Mouse (Mus musculus) stomach, postnatal 0 days (tissue): ENCODE results near the gene Spg7. TPM values are rescaled to one million over a fixed set of nuclear protein-coding genes. Genes with fewer than 3 reads are reported as not detected.

Source experiments
- ATAC-seq: fragments of 200-750 bp; cut with Nextera tagmentation; 2 replicates; pipeline ENCODE4 v1.8.0; 2017; ENCODE audit not compliant: low FRiP score, low TSS enrichment
- DNase-seq: peaks from one replicate; pipeline ENCODE4 v3.0.0-alpha.2; 2016; ENCODE audit warnings: low spot score
- H3K27ac ChIP-seq: fragments of 300-500 bp; sonication (generic); replicated peaks from 2 replicates; pipeline ENCODE4 v1.5.1; 2014; ENCODE audit warnings: mild to moderate bottlenecking, control low read depth
- H3K27me3 ChIP-seq: fragments of 300-500 bp; sonication (generic); 2 replicates; pipeline ENCODE4 v1.6.1; 2014; ENCODE audit warnings: low read length; ENCODE audit not compliant: control insufficient read depth, insufficient read depth
- H3K36me3 ChIP-seq: fragments of 300-500 bp; sonication (generic); 2 replicates; pipeline ENCODE4 v1.6.1; 2014; ENCODE audit warnings: low read length, mixed read lengths; ENCODE audit not compliant: control insufficient read depth, insufficient read depth
- H3K4me1 ChIP-seq: fragments of 300-500 bp; sonication (generic); replicated peaks from 2 replicates; pipeline ENCODE4 v1.6.1; 2014; ENCODE audit warnings: antibody characterized with exemption; ENCODE audit not compliant: control insufficient read depth, insufficient read depth
- H3K4me2 ChIP-seq: fragments of 300-500 bp; sonication (generic); replicated peaks from 2 replicates; pipeline ENCODE4 v1.6.1; 2014; ENCODE audit warnings: low read depth, mild to moderate bottlenecking, control low read depth, moderate library complexity
- H3K4me3 ChIP-seq: fragments of 300-500 bp; sonication (generic); 2 replicates; pipeline ENCODE4 v1.5.1; 2014; ENCODE audit warnings: low read depth, low read length, control low read depth
- H3K9ac ChIP-seq: fragments of 300-500 bp; sonication (generic); 2 replicates; pipeline ENCODE4 v1.6.1; 2014; ENCODE audit warnings: mild to moderate bottlenecking, low read length, control low read depth, mixed read lengths
- H3K9me3 ChIP-seq: fragments of 300-500 bp; sonication (generic); 2 replicates; pipeline ENCODE4 v1.6.1; 2016; ENCODE audit warnings: low read length; ENCODE audit not compliant: control insufficient read depth
- CTCF ChIP-seq: IDR thresholded peaks from 2 replicates; pipeline ENCODE4 v1.5.1; 2016; ENCODE audit warnings: antibody characterized with exemption, low read depth, mild to moderate bottlenecking, moderate library complexity
- EP300 ChIP-seq: optimal IDR thresholded peaks from 2 replicates; pipeline ENCODE3; 2016; ENCODE audit warnings: antibody characterized with exemption
- WGBS: fragments of 180-500 bp; shearing (Covaris S2); extraction: QIAGEN DNeasy Blood & Tissue Kit; methylation state at CpG from one replicate; pipeline ENCODE4 v1.1.7; 2014; 5-methylcytosine and 5-hydroxymethylcytosine counted together
- polyA plus RNA-seq: library from polyadenylated mRNA; unstranded; fragments of >200 nt; fragmentation: Nextera tagmentation; extraction: Ambion mirVana; gene quantifications from 2 replicates; pipeline ENCODE4 v1.2.1, GENCODE M21; 2015

Spg7 gene
- polyA plus RNA-seq, 1 experiment from 2014 or later: 29.6 TPM

DNA sequence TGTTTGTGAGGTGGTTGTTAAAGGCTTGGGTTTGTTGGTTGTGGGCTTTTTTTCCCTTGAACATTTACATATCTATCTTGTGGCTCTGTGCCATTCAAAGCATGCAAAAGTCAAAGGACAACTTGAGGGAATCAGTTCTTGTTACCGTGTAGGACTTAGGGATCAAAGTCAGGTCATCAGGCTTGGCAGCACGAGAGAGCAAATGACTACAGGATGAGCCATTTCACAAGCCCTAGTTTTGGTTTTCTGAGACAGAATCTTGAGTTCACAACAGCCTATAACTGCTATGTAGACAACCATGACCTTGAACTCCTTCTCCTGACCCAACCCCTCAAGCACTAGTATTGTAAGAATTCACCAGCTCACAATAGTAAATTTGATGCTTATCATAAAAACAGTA, 24.4 kb upstream of the Spg7 start:
- H3K27ac ChIP-seq: no peak overlapping the region
- H3K4me1 ChIP-seq: peaks cover 6% of the 10 kb centered on the region; the same call in 1 of the 2 replicates
- DNase-seq (no peak), ATAC-seq (no peak)
- no peaks in the 10 kb centered on the region for H3K27me3 ChIP-seq
- H3K4me2 ChIP-seq: no peak overlapping the region
- no peak overlapping the region for H3K9ac ChIP-seq
- H3K9me3 ChIP-seq: no peaks in the 10 kb centered on the region
- TF ChIP-seq CTCF (no peak), EP300 (no peak)
- WGBS: 19% methylated on average over 2 of the region's 2 CpGs
- H3K4me3 ChIP-seq: no peak overlapping the region
- no peaks in the 10 kb centered on the region for H3K36me3 ChIP-seq

- H3K4me2 ChIP-seq: peak overlapping the region; percentile 62
- 69% methylated on average over 11 of the region's 11 CpGs for WGBS
- DNase-seq (no peak), ATAC-seq (no peak)
- H3K9ac ChIP-seq: no peak overlapping the region
- no peak overlapping the region for H3K4me3 ChIP-seq
- H3K27ac ChIP-seq: 0 out of 2 replicates have a peak overlapping the region, but pooled peaks have one; percentile 24
- TF ChIP-seq EP300: no peak
- H3K27me3 ChIP-seq: no peaks in the 10 kb centered on the region
- peaks cover 8% of the 10 kb centered on the region; the same call in 1 of the 2 replicates for H3K4me1 ChIP-seq
- no peaks in the 10 kb centered on the region for H3K36me3 ChIP-seq
- no peaks in the 10 kb centered on the region for H3K9me3 ChIP-seq
Observed at GRCm38 (mm10) chr8:123039376-123040109, 23.2 kb upstream of the Spg7 start.

DNA sequence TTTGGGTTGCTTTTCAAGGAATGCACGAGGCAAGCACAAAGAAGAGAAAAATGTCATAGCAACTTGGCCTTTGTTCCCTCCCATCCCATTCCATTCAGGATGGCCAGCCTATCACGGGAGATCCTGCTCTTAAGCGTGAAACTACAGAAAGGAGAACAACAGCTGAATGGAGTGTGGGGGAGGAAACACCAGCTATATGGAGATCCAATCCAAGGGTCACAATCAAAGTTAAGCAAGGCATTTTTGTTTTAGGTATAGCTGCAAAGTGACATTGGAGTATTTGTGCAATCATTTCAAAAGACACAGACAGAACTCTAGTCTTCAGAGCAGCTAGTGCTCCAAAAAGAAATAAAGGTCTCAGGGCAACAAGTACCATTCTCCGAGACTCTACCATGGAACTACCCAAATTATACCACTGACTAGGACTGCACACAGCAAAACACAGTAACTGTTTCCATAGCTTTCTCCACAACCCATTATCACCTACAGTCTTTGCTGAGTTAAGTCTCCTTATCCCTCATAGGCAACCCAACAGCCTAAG, 22.6 kb upstream of the Spg7 start:
- WGBS: 13% methylated on average over 4 of the region's 4 CpGs

GRCm38 (mm10) chr8:123041008-123041773, 21.6 kb upstream of the Spg7 start:
- Histone ChIP-seq H3K9me3 (no peaks in the 10 kb centered on the region), H3K4me2 (peak overlapping the region; percentile 62), H3K4me1 (peaks cover 5% of the 10 kb centered on the region; the same call in 1 of the 2 replicates), H3K27me3 (no peaks in the 10 kb centered on the region), H3K9ac (peak overlapping the region; percentile 100), H3K4me3 (peak overlapping the region; percentile 100), H3K27ac (peak overlapping the region; percentile 98), H3K36me3 (no peaks in the 10 kb centered on the region)
- DNase-seq (peak; percentile 75), ATAC-seq (no peak)
- TF ChIP-seq EP300 (no peak), CTCF (no peak; the same call in 1 of the 2 replicates)
- WGBS: 1% methylated on average over 57 of the region's 71 CpGs

More for the DNA sequence above, 22.6 kb upstream of the Spg7 start:
- TF ChIP-seq EP300 (no peak), CTCF (no peak)
- Histone ChIP-seq H3K9ac (peak overlapping the region; percentile 100; the same call in 1 of the 2 replicates), H3K36me3 (no peaks in the 10 kb centered on the region), H3K9me3 (no peaks in the 10 kb centered on the region), H3K4me1 (peaks cover 8% of the 10 kb centered on the region; the same call in 1 of the 2 replicates), H3K4me3 (peak overlapping the region; percentile 100), H3K27ac (peak overlapping the region; percentile 40), H3K27me3 (no peaks in the 10 kb centered on the region), H3K4me2 (peak overlapping the region; percentile 62)
- DNase-seq (no peak), ATAC-seq (no peak)

GRCm38 (mm10) chr8:123041774-123042105, 21.0 kb upstream of the Spg7 start:
- Histone ChIP-seq H3K9me3 (no peaks in the 10 kb centered on the region), H3K4me3 (peak overlapping the region; percentile 100), H3K36me3 (no peaks in the 10 kb centered on the region), H3K9ac (peak overlapping the region; percentile 100), H3K4me2 (peak overlapping the region; percentile 62), H3K27ac (peak overlapping the region; percentile 98), H3K4me1 (peaks cover 3% of the 10 kb centered on the region; the same call in 1 of the 2 replicates), H3K27me3 (no peaks in the 10 kb centered on the region)
- TF ChIP-seq CTCF (no peak), EP300 (no peak)
- ATAC-seq (no peak; the same call in 1 of the 2 replicates), DNase-seq (no peak)
- WGBS: 0% methylated on average over 51 of the region's 60 CpGs
